Mouse (Mus musculus) thymus, adult 2 months (tissue): ENCODE data around the gene Ercc1.

Experiments
- CTCF ChIP-seq: fragments of 200-500 bp; IDR thresholded peaks from 2 replicates; pipeline ENCODE4 v1.5.1; 2012; ENCODE audit warnings: mild to moderate bottlenecking, control low read depth, low read length, moderate library complexity, borderline replicate concordance; ENCODE audit not compliant: control insufficient read depth, poor library complexity, insufficient read depth; ENCODE audit errors: extremely low read depth
- POLR2A ChIP-seq: fragments of 200-500 bp; IDR thresholded peaks from 2 replicates; pipeline ENCODE4 v1.6.1; 2012; ENCODE audit warnings: mild to moderate bottlenecking, low read length, control low read depth, moderate library complexity; ENCODE audit not compliant: control insufficient read depth, poor library complexity, insufficient read depth; ENCODE audit errors: extremely low read depth

DNA sequence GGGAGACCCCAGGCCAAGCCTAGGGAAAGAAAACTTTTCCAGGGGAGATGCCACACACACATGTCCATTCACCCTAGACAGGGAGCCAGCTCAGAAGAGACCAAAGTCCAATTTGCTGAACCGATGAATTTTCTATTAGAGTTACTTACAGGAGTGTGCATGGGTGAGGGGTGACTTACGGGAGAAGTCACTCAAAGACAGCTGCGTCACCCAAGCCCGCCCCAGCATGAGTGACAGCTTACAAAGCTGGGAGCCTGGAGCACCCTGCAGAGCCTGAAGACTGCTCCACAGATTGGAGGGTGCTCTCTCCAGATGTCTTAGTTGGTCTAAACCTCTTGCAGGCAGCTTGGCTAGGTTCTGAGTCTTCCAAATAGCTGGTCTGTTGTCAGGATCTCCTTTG, 32.6 kb upstream of the Ercc1 start:
- TF ChIP-seq CTCF = no peak
- TF ChIP-seq POLR2A = no peak
